Mouse (Mus musculus): ENCODE results near the gene Sfn.

The Sfn gene

DNA sequence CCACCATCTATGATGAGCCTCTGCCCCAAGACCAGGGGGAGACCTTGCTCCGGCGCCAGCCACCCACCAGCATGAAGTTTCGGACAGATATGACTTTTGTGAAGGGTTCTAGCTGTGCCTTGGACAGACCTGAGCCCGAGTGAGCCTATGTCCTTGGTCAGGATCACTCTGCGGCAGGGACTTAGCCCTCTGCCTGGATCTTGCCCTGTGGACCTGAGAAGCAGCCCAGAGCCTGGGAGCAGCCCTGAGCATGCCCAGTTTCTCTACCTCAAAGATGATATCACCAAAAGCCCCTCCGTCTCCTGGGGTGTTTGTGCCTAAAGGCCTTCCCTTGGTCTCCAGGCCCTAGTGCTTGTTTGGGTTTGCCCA is 18.3 kb downstream of the Sfn start:
- no peak for DNase-seq (ENCODE audit: low spot score in 2 of 2)

DNA sequence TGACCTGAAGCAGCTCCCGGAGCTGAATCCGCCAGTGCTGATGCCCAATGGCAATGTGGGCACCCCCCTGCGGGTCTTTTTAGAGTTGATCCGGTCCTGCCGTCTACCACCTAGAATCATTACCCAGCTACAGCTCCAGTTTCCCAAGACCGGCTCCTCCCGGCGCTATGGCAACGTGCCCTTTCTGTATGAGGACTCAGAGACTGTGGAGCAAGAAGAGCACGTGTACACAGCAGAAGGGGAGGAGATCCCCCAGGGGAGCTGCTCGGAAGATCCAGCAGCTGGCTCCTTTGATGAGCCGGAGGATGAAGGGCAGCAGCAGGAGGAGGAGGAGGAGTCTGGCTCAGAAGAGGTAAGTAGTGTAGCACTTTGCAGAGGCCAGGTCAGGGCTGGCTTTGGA is 24.0 kb downstream of the Sfn start:
- no peak for DNase-seq (ENCODE audit: low spot score in 2 of 2)

DNA sequence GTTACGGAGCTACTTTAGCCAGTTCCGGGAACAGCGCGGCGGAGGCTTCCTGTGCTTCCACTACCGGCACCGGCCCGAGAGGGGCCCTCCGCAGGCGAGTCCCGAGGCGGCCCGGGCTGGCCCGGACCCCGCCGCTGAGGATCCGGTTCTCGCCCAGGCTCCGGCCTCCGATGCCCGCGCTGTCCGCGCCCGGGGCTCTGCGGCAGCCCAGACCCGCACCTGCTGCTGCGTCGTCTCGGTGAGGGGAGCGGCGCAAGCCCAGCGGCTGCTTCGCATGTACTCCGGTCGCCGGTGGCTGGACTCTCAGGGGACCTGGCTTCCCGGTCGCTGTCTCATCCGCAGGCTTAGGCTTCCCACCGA is 27.1 kb downstream of the Sfn start:
- DNase-seq (ENCODE audit: low spot score in 2 of 2) = no peak

DNA sequence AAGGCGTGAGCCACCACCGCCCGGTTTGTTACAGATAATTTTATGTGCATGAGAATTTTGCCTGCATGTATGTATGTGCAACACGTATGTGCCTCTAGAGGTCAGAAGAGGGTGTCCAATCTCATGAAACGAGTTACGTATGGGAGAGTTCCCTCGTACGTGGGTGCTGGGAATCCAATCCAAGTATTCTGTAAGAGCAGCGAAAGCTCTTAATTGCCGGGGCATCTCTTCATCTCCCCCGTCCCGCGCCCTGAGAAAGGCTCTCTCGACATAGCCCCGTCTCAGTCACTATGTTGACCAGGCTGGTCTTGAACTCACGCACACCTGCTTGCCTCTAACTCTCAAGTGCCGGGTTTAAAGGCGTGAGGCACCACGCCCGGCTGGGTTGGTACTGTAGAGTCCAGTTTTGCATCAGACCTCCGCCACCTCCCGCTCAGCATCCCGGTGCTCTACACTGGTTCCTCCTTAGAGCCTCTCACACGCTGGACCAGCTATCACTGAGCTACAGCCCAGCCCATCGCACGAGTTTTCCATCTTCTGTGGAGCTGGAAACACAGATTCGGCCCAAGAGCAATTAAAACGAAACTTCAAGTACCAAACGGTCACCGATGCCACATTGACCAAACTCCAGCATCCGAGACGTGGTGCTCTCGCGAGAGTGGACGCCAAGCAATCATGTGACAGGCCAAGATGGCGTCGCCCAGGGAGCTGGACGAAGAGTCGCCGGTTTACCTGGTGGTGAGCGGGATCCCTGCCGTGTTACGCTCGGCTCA is 27.7 kb downstream of the Sfn start, which contains the start of gene Gpatch3:
Gene Gpatch3, plus strand, starts transcription at position 676 of the 773 bp plus-strand sequence.
- peak; percentile 88 to 95 for DNase-seq (ENCODE audit: low spot score in 2 of 2)

DNA sequence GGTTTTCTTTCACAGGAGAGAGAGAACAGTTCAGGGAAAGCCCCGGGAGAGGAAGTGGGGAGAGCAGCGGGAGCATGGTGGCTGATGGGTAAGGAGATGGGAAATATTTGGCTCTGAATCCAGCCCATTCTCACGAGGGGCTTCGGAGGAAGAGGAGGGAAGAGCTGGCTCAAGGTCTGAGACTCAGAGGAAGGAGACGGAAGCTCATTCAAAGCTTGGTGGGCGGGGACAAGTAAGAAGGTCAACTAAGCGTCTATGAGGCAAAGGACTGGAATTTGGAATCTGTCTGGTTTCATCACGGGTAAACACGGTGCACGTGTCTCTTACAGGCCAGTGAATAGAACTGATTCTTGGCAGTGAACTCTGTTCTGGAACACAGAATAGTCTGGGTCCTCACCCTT is 31.9 kb downstream of the Sfn start:
- DNase-seq (ENCODE audit: low spot score in 2 of 2) = no peak

DNA sequence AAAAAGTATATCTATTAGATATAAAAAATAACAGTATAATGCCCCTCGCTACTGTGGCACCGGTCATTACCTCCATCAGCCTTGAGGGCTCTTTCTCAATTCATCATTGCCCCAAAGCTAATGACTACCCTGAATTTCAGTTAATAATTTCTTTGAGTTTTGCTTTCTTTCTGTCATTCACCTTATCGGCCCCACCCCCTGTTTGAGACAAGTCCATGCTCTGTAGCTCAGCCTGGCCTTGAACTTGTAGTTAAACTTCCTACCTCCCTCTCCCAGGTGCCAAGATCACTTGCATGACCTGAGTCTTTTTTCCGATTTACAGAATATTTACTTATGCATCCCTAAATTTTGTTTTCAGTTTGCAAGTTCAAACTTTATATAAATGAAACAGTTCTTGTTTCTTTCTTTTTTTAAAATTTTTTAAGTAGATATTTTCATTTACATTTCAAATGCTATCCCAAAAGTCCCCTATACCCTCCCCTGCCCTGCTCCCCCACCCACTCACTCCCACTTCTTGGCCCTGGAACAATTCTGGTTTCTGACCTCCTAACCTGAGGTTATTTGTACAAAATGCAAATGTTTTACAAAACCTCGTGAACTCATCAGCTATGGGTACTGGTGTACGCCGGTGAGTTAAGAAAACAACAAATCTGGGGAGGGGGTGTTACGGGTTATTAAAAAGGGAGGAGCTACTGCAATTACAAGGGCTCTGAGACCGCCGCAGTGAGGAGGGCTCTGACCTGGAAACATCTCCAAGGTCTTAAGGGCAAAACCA is 32.5 kb downstream of the Sfn start:
- no peak for DNase-seq (ENCODE audit: low spot score in 2 of 2)

DNA sequence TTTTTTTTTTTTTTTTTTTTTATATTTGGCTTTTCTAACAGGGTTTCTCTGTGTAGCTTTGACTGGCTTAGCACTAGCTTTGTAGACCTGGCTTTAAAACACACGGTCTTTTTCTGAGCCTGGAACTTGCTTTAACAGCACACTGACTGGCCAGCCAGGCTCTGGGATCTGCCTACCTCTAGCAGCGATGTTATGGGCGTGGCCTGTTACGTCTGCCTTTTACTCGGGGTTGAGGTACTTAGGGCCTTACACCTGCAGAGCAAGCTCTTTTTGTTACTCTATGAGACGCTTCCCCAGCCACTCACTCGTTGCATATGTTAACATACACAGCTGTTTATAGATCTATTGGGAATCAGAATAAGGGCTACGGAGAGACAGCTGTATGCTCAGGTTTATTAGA is 34.7 kb downstream of the Sfn start:
- DNase-seq (ENCODE audit: low spot score in 2 of 2) = no peak

DNA sequence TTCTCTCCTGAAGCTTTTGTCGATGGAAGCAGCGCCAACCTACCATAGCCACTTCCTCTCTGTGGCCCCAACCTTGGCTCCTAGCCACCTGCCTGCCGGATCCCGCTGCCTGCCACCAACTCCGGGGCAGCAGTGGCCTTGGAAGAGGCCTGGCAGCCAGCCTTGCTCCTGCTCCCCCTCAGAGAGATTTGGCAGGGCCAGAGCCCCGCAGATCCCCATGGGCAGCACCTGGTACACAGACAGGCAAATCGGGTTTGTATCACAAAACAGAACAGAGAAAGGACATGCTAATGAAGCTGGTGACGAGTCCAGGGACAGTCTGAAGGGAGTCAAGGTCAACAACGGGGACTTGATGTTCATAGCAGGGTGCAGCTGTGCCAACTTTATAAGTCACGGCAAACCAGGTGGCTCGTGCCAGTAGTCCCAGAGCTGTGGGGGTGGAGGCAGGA is 38.8 kb downstream of the Sfn start:
- no peak for DNase-seq (ENCODE audit: low spot score in 2 of 2)

DNA sequence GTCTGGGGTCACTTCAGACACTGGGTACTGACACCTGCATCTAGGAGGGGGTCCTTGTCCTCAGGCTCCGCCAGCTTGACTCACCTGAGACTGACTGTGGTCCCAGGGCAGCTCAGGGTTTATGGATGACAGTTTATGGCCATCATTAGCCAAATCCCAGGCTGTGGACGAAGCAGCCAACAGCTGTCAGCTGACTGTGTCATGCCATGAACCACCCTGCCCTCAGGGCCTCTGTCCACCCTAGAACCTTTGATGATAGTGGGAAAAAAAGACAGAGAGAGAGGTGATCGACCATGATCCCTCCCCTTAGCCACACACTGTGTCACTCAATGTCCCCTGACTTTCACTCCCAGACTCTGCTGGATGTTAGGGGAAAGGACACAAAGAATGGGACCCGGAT is 40.3 kb downstream of the Sfn start:
- no peak for DNase-seq (ENCODE audit: low spot score in 2 of 2)

DNA sequence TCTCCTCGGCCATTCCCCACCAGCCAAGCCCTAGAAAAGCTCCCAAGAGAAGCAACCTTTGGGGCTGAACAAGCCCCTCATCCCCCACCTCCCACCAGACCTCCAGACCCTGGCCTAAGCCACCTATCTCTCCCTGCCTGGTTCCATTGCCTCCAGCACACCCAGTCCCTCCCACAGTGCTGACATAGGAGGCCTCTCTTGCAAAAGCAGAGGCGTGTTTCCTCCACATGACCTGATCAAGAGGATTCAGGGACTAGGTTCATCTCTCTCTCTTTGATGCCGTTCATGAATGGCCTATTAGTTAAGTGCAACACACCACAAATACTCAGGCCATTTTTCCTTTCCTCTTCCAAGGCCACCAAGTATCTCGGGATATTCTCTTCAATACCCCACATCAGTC is 42.1 kb downstream of the Sfn start:
- no peak for DNase-seq (ENCODE audit: low spot score in 2 of 2)

DNA sequence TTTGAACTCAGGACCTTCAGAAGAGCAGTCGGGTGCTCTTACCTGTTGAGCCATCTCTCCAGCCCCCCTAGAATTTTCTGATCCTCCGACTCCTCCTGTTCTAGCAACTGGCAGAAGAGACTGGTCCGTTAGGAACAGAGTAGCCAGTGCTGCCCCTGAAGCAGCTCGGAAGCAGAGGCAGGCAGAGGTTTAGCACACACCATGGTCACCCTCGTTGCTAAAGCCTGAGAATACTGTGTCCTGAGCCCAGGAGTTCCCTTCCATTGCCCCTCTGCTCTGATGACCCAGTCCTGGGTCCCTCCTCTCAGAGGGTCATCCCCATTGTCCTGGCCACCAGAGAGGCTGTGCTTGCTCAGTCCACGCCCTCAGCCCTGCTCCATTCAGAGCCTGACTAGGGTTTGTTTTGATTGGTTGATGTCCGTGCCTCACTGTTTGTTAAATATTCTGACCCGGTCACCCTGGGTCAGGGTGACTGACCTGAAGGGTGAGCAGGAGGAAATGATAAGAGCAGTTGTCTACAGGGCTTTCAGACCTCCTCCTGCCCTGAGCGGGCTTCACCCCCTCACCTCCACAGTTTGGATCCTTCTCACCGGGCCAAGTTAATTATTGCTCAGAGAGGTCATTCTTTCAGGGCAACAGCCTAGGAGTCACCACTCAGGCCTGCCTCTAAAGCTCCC is 44.8 kb downstream of the Sfn start:
- DNase-seq (ENCODE audit: low spot score in 2 of 2) = no peak

DNA sequence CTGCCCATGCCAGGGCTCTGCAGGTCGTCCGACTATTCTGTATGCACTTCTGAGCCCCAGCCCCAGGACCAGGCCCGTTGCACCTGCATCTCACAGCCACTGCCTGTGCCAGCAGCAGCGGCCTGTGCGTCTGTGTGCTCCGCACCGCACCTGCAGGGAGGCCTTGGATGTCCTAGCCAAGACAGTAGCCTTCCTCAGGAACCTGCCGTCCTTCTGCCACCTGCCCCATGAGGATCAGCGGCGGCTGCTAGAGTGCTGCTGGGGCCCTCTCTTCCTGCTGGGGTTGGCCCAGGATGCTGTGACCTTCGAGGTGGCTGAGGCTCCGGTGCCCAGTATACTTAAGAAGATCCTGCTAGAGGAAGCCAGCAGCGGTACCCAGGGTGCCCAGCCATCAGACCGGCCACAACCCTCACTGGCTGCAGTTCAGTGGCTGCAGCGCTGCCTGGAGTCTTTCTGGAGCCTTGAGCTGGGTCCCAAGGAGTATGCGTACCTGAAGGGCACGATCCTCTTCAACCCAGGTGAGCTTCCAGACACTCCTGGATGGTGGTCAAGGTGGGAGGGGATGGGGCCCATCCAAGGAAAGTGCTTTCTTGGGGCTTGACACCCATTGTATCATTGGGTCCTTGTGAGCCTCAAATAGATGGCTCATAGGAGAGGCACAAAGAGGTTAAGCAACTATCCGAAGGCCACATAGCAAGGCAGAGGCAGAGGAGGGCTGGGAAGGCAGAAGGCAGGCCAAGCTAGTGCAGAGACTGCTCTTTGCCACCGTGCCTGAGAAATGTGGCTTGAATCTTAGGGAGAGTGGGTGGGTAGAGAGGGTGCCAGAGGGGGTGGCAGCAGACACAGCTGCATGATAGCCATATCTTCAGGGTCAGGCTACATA is 48.3 kb downstream of the Sfn start:
- DNase-seq (ENCODE audit: low spot score in 2 of 2) = no peak

DNA sequence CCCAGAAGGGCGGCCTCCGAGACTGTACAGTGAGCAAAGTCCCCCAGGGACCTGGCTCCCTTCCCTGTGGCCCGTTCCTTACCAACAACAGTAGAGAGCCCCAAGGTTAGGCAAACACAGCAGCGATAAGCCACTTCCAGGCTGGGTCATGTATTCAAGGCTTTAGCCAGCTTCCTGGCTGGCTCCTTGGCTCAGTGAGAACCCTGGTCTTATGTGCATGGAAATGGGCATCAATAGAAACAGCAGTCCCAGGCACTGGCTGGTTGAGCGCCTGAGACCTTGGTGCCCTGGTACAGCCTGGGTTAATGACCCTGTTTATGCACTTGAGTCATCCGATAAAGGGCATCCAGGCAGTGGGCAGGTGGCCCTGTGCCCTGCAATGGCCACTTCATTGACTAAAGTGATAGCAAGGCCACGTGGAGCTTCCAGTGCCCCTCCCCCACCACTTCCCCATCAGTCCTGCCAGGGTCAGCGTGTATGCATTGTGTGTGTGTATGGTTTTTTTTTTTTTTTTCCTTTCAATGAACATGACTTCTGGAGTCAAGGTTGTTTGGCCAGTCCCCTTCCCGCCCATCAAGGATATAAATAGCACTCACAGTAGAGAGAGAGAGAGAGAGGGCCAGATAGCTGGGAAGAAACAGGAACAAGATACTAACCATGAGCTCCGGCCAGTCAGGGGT is 49.1 kb downstream of the Sfn start, which contains the start of gene Nr0b2:
Gene Nr0b2, plus strand, starts transcription at position 609 of the 680 bp plus-strand sequence.
- peak in 1 of 2 experiments; percentile 30 for DNase-seq (ENCODE audit: low spot score in 2 of 2)

DNA sequence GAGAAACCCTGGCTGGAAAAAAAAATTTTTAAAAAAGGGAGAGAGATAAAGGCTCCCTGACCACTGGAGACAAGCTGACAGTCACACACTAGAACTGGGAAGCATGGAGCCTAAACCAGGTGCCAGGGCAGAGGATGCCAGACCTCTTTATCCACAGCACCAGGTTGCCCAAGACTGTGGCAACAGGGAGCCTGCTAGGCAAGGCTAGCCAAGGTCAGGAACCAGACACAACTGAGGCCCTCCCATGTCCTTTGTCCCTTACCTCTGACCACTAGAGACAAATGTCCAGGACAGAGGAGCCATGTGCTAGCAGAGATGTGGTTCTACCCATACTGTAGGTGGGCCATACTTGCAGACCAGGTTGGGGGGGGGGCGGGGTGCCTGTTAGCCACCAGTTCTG is 49.9 kb downstream of the Sfn start:
- DNase-seq (ENCODE audit: low spot score in 2 of 2) = no peak

All from spleen, postnatal 4 days (tissue).